Mouse (Mus musculus): Measurements from ENCODE around the gene Tpbg. TPM values are rescaled to one million over a fixed set of nuclear protein-coding genes. Genes with fewer than 3 reads are reported as not detected.
"Not testable (repeated sequence)": the region's sequence is repeated elsewhere in the genome, so short reads cannot be mapped to it uniquely, and the experiment has no call there.

Gene Tpbg
- total RNA-seq (2021) = under 1 TPM; 0.45 to 0.75 TPM
- long read RNA-seq, experiment 1, partial matches to known transcripts = 0 of 2 reads
- long read RNA-seq, experiment 1, other reads (novel, unspliced or antisense) = 1 of 2 reads
- long read RNA-seq, experiment 2, partial matches to known transcripts = 0 of 1 reads
- long read RNA-seq, experiment 2, other reads (novel, unspliced or antisense) = 0 of 1 reads

- peak; percentile 2 for DNase-seq (ENCODE audit: low spot score)
Observed at GRCm38 (mm10) chr9:85842351-85843011, at the start of gene Tpbg. TSS of gene Tpbg (plus strand) at chr9:85842380.

GRCm38 (mm10) chr9:85801986-85802385 is 40.2 kb upstream of the Tpbg start:
- not testable (repeated sequence) for DNase-seq (ENCODE audit: low spot score)

- DNase-seq (ENCODE audit: low spot score) = no peak
Observed at GRCm38 (mm10) chr9:85802563-85802962, 39.6 kb upstream of the Tpbg start.

GRCm38 (mm10) chr9:85806411-85806810 is 35.8 kb upstream of the Tpbg start:
- DNase-seq (ENCODE audit: low spot score) = no peak

GRCm38 (mm10) chr9:85809246-85809645 is 32.9 kb upstream of the Tpbg start:
- no peak for DNase-seq (ENCODE audit: low spot score)

GRCm38 (mm10) chr9:85820829-85821228 is 21.4 kb upstream of the Tpbg start:
- no peak for DNase-seq (ENCODE audit: low spot score)

GRCm38 (mm10) chr9:85835521-85836425 is 6.4 kb upstream of the Tpbg start:
- DNase-seq (ENCODE audit: low spot score) = no peak

- DNase-seq (ENCODE audit: low spot score) = no peak
Observed at GRCm38 (mm10) chr9:85839626-85840025, 2.6 kb upstream of the Tpbg start.

- DNase-seq (ENCODE audit: low spot score) = peak; percentile 20
Observed at GRCm38 (mm10) chr9:85841891-85842290, 289 bp upstream of the Tpbg start.

GRCm38 (mm10) chr9:85843031-85843890 is 1.1 kb downstream of the Tpbg start:
- peak; percentile 37 for DNase-seq (ENCODE audit: low spot score)

- DNase-seq (ENCODE audit: low spot score) = no peak
Observed at GRCm38 (mm10) chr9:85843891-85844646, 1.9 kb downstream of the Tpbg start.

GRCm38 (mm10) chr9:85844647-85844983 is 2.4 kb downstream of the Tpbg start:
- no peak for DNase-seq (ENCODE audit: low spot score)

- DNase-seq (ENCODE audit: low spot score) = no peak
Observed at GRCm38 (mm10) chr9:85846186-85846585, 4.0 kb downstream of the Tpbg start.

GRCm38 (mm10) chr9:85854780-85855179 is 12.6 kb downstream of the Tpbg start:
- no peak for DNase-seq (ENCODE audit: low spot score)

- no peak for DNase-seq (ENCODE audit: low spot score)
Observed at GRCm38 (mm10) chr9:85856511-85856910, 14.3 kb downstream of the Tpbg start.

GRCm38 (mm10) chr9:85861065-85861464 is 18.9 kb downstream of the Tpbg start:
- no peak for DNase-seq (ENCODE audit: low spot score)

GRCm38 (mm10) chr9:85862562-85862961 is 20.4 kb downstream of the Tpbg start:
- no peak for DNase-seq (ENCODE audit: low spot score)

- DNase-seq (ENCODE audit: low spot score) = no peak
Observed at GRCm38 (mm10) chr9:85872908-85873307, 30.7 kb downstream of the Tpbg start.

- DNase-seq (ENCODE audit: low spot score) = no peak
Observed at GRCm38 (mm10) chr9:85893681-85894080, 51.5 kb downstream of the Tpbg start.

Measured in gastrocnemius, adult 18-20 months (tissue).